Mouse (Mus musculus): ENCODE results near the gene Plcb4. TPM values are rescaled to one million over a fixed set of nuclear protein-coding genes. Genes with fewer than 3 reads are reported as not detected.

Gene Plcb4
- total and polyA plus RNA-seq, 3 experiments: not detected

- H3K4me1 ChIP-seq (ENCODE audit: control insufficient read depth in 1 of 2, insufficient read depth in 2 of 2): no peaks in the 10 kb centered on the region
- no peak for TF ChIP-seq POLR2A (IDR thresholded peaks at IDR 0.05; ENCODE audit: low read depth, low read length)
- no peak for TF ChIP-seq MAZ (IDR thresholded peaks at IDR 0.05; ENCODE audit: low read depth, low read length)
- TF ChIP-seq ELF1 (IDR thresholded peaks at IDR 0.05; ENCODE audit: low read depth, low read length): no peak
- no peak for TF ChIP-seq NELFE (IDR thresholded peaks at IDR 0.05; ENCODE audit: low read depth, low read length)
- TF ChIP-seq ZKSCAN1 (IDR thresholded peaks at IDR 0.05; ENCODE audit: borderline replicate concordance, low read depth, low read length): no peak
- TF ChIP-seq SIN3A (IDR thresholded peaks at IDR 0.05; ENCODE audit: low read length): no peak
- TF ChIP-seq SMC3 (IDR thresholded peaks at IDR 0.05; ENCODE audit: low read depth, low read length): no peak
- TF ChIP-seq GABPA (IDR thresholded peaks at IDR 0.05; ENCODE audit: insufficient replicate concordance, low read depth, low read length): no peak
- no peak for TF ChIP-seq HCFC1 (IDR thresholded peaks at IDR 0.05; ENCODE audit: low read depth, low read length)
- no peak for TF ChIP-seq POLR2AphosphoS2 (IDR thresholded peaks at IDR 0.05; ENCODE audit: low read depth, low read length)
- dilution Hi-C loops (cut with MboI; ENCODE audit: extremely low pct_ligation_motif_present, extremely low pct_unique_long_range_greater_than_20kb, low sequenced_read_pairs) (no loop called here), in situ Hi-C loops (cut with MboI; ENCODE audit: low pct_ligation_motif_present, low pct_unique_long_range_greater_than_20kb, low sequenced_read_pairs) (no loop called here)
- H3K36me3 ChIP-seq (replicated peaks in 1 of 2; ENCODE audit: control insufficient read depth in 1 of 2, insufficient read depth in 1 of 2, low read length in 1 of 2): no peaks in the 10 kb centered on the region
- no peak for DNase-seq (ENCODE audit: extremely low read depth)
- H3K4me3 ChIP-seq (replicated peaks in 1 of 3; ENCODE audit: low read depth in 2 of 3, low read length in 2 of 3, poor library complexity in 1 of 3): no peak overlapping the region
- no peaks in the 10 kb centered on the region for H3K27me3 ChIP-seq (replicated peaks)
- H3K9me3 ChIP-seq (replicated peaks; ENCODE audit: low read length): peaks cover 74% of the 10 kb centered on the region
- H3K4me2 ChIP-seq (ENCODE audit: insufficient read depth, low read depth, poor library complexity, severe bottlenecking): no peak overlapping the region
- H3K27ac ChIP-seq (ENCODE audit: insufficient read depth, low read depth): no peak overlapping the region
- no peaks in the 10 kb centered on the region for H3K79me2 ChIP-seq (replicated peaks; ENCODE audit: control insufficient read depth, extremely low read depth, insufficient read depth, poor library complexity, severe bottlenecking)
- H3K9ac ChIP-seq (ENCODE audit: insufficient read depth, low read depth): no peak overlapping the region
Measured at GRCm38 (mm10) chr2:135963089-135963488, 304.3 kb downstream of the Plcb4 start.

DNA sequence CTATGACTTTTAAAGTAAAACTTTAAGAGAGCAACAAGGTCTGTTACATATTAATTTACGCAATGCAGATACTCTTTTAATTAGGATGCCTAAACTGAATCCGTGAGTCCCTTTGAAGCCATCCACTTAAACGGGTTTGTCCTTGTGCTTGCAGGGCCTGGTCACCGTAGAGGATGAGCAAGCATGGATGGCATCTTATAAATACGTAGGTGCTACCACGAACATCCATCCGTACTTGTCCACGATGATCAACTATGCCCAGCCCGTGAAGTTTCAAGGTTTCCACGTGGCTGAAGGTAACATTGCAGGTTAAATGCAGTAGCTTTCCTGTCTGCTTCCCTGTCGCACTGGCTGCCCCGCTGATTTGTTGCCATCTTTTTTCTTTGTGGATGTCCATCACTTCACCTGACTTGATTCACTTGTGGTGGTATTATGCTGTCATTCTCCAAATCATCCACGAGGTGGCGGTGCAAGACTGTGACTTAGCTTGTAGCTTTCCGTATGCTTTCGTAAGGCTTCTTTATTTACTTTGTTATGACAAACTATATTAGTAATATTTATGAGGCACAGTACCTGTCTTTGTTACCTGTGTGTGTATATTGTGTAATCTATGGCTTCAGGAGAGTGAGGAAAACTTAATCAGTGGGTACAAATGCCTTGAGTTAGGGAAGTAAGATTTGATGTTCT lies 308.2 kb downstream of the Plcb4 start:
- Histone ChIP-seq H3K4me2 (ENCODE audit: insufficient read depth, low read depth, poor library complexity, severe bottlenecking) (no peak overlapping the region), H3K4me1 (ENCODE audit: control insufficient read depth in 1 of 2, insufficient read depth in 2 of 2) (no peaks in the 10 kb centered on the region), H3K27me3 (replicated peaks) (no peaks in the 10 kb centered on the region), H3K36me3 (replicated peaks in 1 of 2; ENCODE audit: control insufficient read depth in 1 of 2, insufficient read depth in 1 of 2, low read length in 1 of 2) (no peaks in the 10 kb centered on the region), H3K27ac (ENCODE audit: insufficient read depth, low read depth) (no peak overlapping the region), H3K79me2 (replicated peaks; ENCODE audit: control insufficient read depth, extremely low read depth, insufficient read depth, poor library complexity, severe bottlenecking) (no peaks in the 10 kb centered on the region), H3K4me3 (replicated peaks in 1 of 3; ENCODE audit: low read depth in 2 of 3, low read length in 2 of 3, poor library complexity in 1 of 3) (no peak overlapping the region), H3K9me3 (replicated peaks; ENCODE audit: low read length) (peaks cover 78% of the 10 kb centered on the region), H3K9ac (ENCODE audit: insufficient read depth, low read depth) (no peak overlapping the region)
- no peak for DNase-seq (ENCODE audit: extremely low read depth)
- dilution Hi-C loops (cut with MboI; ENCODE audit: extremely low pct_ligation_motif_present, extremely low pct_unique_long_range_greater_than_20kb, low sequenced_read_pairs) (no loop called here), in situ Hi-C loops (cut with MboI; ENCODE audit: low pct_ligation_motif_present, low pct_unique_long_range_greater_than_20kb, low sequenced_read_pairs) (no loop called here)
- TF ChIP-seq CTCF (conservative IDR thresholded peaks at IDR 0.05 in 1 of 2, IDR thresholded peaks at IDR 0.05 in 1 of 2; ENCODE audit: low read depth in 2 of 2, low read length in 2 of 2) (0 out of 4 replicates have a peak, but pooled peaks of 1 of the 2 experiments have one; percentile 10), MAFK (IDR thresholded peaks at IDR 0.05; ENCODE audit: insufficient replicate concordance, low read length) (no peak)

DNA sequence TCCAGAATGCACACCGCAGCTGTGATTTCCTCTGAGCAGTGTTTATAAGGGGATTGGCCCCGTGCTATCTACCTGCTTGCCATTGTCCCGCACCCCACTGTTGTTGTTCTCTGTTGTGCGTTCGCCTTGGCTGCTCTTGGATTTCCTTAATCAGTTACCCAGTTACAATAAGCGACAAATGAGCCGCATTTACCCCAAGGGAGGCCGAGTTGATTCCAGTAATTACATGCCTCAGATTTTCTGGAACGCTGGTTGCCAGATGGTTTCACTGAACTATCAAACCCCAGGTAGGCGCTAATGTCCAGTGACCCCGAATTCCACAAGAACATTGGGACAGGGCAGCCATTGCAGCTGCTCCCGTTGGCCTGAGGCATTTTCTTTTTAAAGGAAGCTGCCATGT lies 309.3 kb downstream of the Plcb4 start:
- no peaks in the 10 kb centered on the region for H3K27me3 ChIP-seq (replicated peaks)
- dilution Hi-C loops (cut with MboI; ENCODE audit: extremely low pct_ligation_motif_present, extremely low pct_unique_long_range_greater_than_20kb, low sequenced_read_pairs): no loop called here

More for the DNA sequence above, 309.3 kb downstream of the Plcb4 start:
- Histone ChIP-seq H3K79me2 (replicated peaks; ENCODE audit: control insufficient read depth, extremely low read depth, insufficient read depth, poor library complexity, severe bottlenecking) (no peaks in the 10 kb centered on the region), H3K4me3 (replicated peaks in 1 of 3; ENCODE audit: low read depth in 2 of 3, low read length in 2 of 3, poor library complexity in 1 of 3) (no peak overlapping the region), H3K4me1 (ENCODE audit: control insufficient read depth in 1 of 2, insufficient read depth in 2 of 2) (no peaks in the 10 kb centered on the region), H3K27ac (ENCODE audit: insufficient read depth, low read depth) (no peak overlapping the region), H3K9me3 (replicated peaks; ENCODE audit: low read length) (peaks cover 75% of the 10 kb centered on the region), H3K4me2 (ENCODE audit: insufficient read depth, low read depth, poor library complexity, severe bottlenecking) (no peak overlapping the region), H3K9ac (ENCODE audit: insufficient read depth, low read depth) (no peak overlapping the region), H3K36me3 (replicated peaks in 1 of 2; ENCODE audit: control insufficient read depth in 1 of 2, insufficient read depth in 1 of 2, low read length in 1 of 2) (no peaks in the 10 kb centered on the region)
- in situ Hi-C loops (cut with MboI; ENCODE audit: low pct_ligation_motif_present, low pct_unique_long_range_greater_than_20kb, low sequenced_read_pairs): no loop called here
- no peak for TF ChIP-seq MAX (IDR thresholded peaks at IDR 0.05; ENCODE audit: low read length)
- no peak for TF ChIP-seq E2F4 (IDR thresholded peaks at IDR 0.05; ENCODE audit: insufficient replicate concordance, low read depth, low read length)
- DNase-seq (ENCODE audit: extremely low read depth): no peak

Measured in CH12.LX (cell line).